ENCODE assay signal across 20 mouse cellular contexts in the genomic region with DNA sequence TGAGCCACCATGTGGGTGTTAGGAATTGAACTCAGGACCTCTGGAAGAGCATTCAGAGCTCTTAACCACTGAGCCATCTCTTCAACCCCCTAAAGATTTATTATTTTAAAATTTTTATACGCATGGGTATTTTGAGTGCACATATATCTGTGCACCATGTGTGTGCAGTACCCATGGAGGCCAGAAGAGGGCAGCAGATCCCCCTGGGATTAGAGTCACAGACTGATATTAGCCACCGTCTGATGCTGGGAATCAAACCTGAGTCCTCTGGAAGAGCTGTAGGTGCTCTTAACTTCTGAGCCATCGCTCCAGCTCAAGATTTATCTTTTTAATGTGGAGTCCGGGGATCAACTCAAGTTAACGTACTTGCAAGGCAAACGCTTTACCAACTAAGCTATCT. TPM values are rescaled to one million over a fixed set of nuclear protein-coding genes. Genes with fewer than 3 reads are reported as not detected.
DNase-seq lines count a peak whose midpoint lies in the region; ATAC-seq and TF ChIP-seq lines count a peak whose summit lies in the region.
"Had no signal": no experiment of that assay in that cellular context is flagged by ENCODE, and none has a peak within 500 bp of the region (broad histone marks: within the 10 kb centered on the region; RNA-seq: fewer than 3 reads in every experiment).

No protein-coding gene starts in this region.

- TF ChIP-seq POLR2A in thymus, adult 2 months (IDR thresholded peaks at IDR 0.05; ENCODE audit: control insufficient read depth, extremely low read depth, insufficient read depth, low read length, poor library complexity) = no peak

- H3K4me3 ChIP-seq in layer of hippocampus, adult 2 months = no peak overlapping the region
- H3K4me3 ChIP-seq in thymus, adult 2 months (ENCODE audit: control insufficient read depth, insufficient read depth, low read length) = no peak overlapping the region
- no peak overlapping the region for H3K4me3 ChIP-seq in hindbrain, embryonic 10.5 days
- H3K4me3 ChIP-seq: embryonic facial prominence, embryonic 13.5 days; heart, embryonic 12.5 days; hindbrain, embryonic 15.5 days; limb, embryonic 13.5 days had no signal

- H3K4me1 ChIP-seq in thymus, adult 2 months (replicated peaks; ENCODE audit: control insufficient read depth, insufficient read depth, low read length) = peaks cover 3% of the 10 kb centered on the region; the same call in 1 of the 2 replicates
- peaks cover 12% of the 10 kb centered on the region for H3K4me1 ChIP-seq in hindbrain, embryonic 10.5 days (replicated peaks)

- no peak overlapping the region for H3K27ac ChIP-seq in layer of hippocampus, adult 2 months
- H3K27ac ChIP-seq in thymus, adult 2 months (ENCODE audit: control insufficient read depth, insufficient read depth, low read length) = no peak overlapping the region
- H3K27ac ChIP-seq in hindbrain, embryonic 10.5 days = no peak overlapping the region
- H3K27ac ChIP-seq: embryonic facial prominence, embryonic 13.5 days; hindbrain, embryonic 15.5 days; limb, embryonic 13.5 days; macrophage had no signal

- POLR2A ChIA-PET in Patski (lab: Charles Lee) = interaction anchor here (1.2 kb wide), 1 partner anchor 119 kb away, joined by 3 read pairs; no protein-coding TSS in a partner anchor

- 98% methylated on average over 6 of the region's 6 CpGs for WGBS in thymus, adult 2 months
- WGBS in hindbrain, embryonic 10.5 days = 94% methylated on average over 6 of the region's 6 CpGs

- ATAC-seq in Patski = no peak
- ATAC-seq in monocyte, adult 5-6 weeks (replicated peaks; ENCODE audit: insufficient number of reproducible peaks, low FRiP score, low TSS enrichment, poor library complexity, severe bottlenecking) = no peak

- H3K9me3 ChIP-seq in hindbrain, embryonic 10.5 days = peaks cover 9% of the 10 kb centered on the region
- H3K9me3 ChIP-seq: hindbrain, embryonic 15.5 days had no signal

- DNase-seq in layer of hippocampus, adult 2 months (ENCODE audit: low spot score in 2 of 2) = no peak
- no peak for DNase-seq in layer of hippocampus, adult 9-11 months
- peak; percentile 37 for DNase-seq in thymus, adult 2 months
- no peak for DNase-seq in thymus, adult 18-20 months
- DNase-seq in Patski (ENCODE audit: low read depth, low spot score) = no peak
- peak; percentile 42 to 45 for DNase-seq in thymus, postnatal 36 days
- no peak for DNase-seq in hindbrain, embryonic 10.5 days (ENCODE audit: low spot score)
- DNase-seq: cerebellum, postnatal 36 days; gastrocnemius, postnatal 14 days; kidney, postnatal 10 days had no signal

- in situ Hi-C loops in Patski (cut with MboI; ENCODE audit: low pct_unique_long_range_greater_than_20kb) = no loop called here

- H3K36me3 ChIP-seq in thymus, adult 2 months (ENCODE audit: control insufficient read depth, insufficient read depth, low read length) = no peaks in the 10 kb centered on the region
- H3K36me3 ChIP-seq in hindbrain, embryonic 10.5 days = no peaks in the 10 kb centered on the region
- H3K36me3 ChIP-seq: G1E; heart, embryonic 12.5 days; hindbrain, embryonic 15.5 days had no signal

- CTCF ChIA-PET in Patski (lab: Charles Lee) = interaction anchor here (0.8 to 1.6 kb wide), 4 partner anchors 9 to 119 kb away, joined by 3 to 6 read pairs (median 3); no protein-coding TSS in a partner anchor

- TF ChIP-seq CTCF in layer of hippocampus, adult 2 months (conservative IDR thresholded peaks at IDR 0.05) = peak; percentile 70
- no peak for TF ChIP-seq CTCF in thymus, adult 2 months (IDR thresholded peaks at IDR 0.05; ENCODE audit: borderline replicate concordance, control insufficient read depth, extremely low read depth, insufficient read depth, low read length, poor library complexity)
- TF ChIP-seq CTCF in Patski (IDR thresholded peaks at IDR 0.05) = peak; percentile 61

- no peaks in the 10 kb centered on the region for H3K27me3 ChIP-seq in thymus, adult 2 months (ENCODE audit: control insufficient read depth, insufficient read depth, low read length)
- no peaks in the 10 kb centered on the region for H3K27me3 ChIP-seq in Patski
- H3K27me3 ChIP-seq in hindbrain, embryonic 10.5 days (ENCODE audit: insufficient read depth, poor library complexity, severe bottlenecking) = peaks cover 23% of the 10 kb centered on the region

RNA-seq across cellular contexts. Expression of a gene that starts 43.9 kb away (rescaled TPM):
- total RNA-seq in layer of hippocampus, adult 2 months (2021) = 10 to 100 TPM in 1 of 2 experiments, 1 to 10 TPM in 1; 8.5 to 10.6 TPM
- 975 and 1,293 TPM in 2 replicates for polyA plus RNA-seq in thymus, adult 2 months (2012; rRNA removed)
- polyA plus RNA-seq in Patski (2021) = not detected
- total RNA-seq in monocyte, adult 5-6 weeks (2017) = not detected in 3 replicates
- 0.16 and 0.25 TPM in 2 replicates for polyA plus RNA-seq in hindbrain, embryonic 10.5 days (2016; fragmentation: Nextera tagmentation; extraction: Ambion mirVana)
- total RNA-seq: adrenal gland, adult 18-20 months; G1E; gastrocnemius, postnatal 14 days; neutrophil, adult 5-6 weeks had no signal
- polyA plus RNA-seq: embryonic facial prominence, embryonic 13.5 days; forebrain, embryonic 11.5 days; G1E; heart, embryonic 12.5 days; limb, embryonic 13.5 days; macrophage had no signal

RNA-seq across cellular contexts. Expression of a gene that starts 57.6 kb away (rescaled TPM):
- 1 to 10 TPM in 1 of 2 experiments, under 1 TPM in 1; 0.92 to 1.5 TPM for total RNA-seq in layer of hippocampus, adult 2 months (2021)
- 2.7 and 3.3 TPM in 2 replicates for polyA plus RNA-seq in thymus, adult 2 months (2012; rRNA removed)
- polyA plus RNA-seq in Patski (2021) = 13.2 TPM
- 25.6 to 108 TPM (median 30.9 TPM) in 3 replicates for total RNA-seq in monocyte, adult 5-6 weeks (2017)
- polyA plus RNA-seq in hindbrain, embryonic 10.5 days (2016; fragmentation: Nextera tagmentation; extraction: Ambion mirVana) = 0.26 and 0.43 TPM in 2 replicates
- total RNA-seq: G1E had no signal
- polyA plus RNA-seq: G1E had no signal

Comparison
In these comparisons a context has a peak if more than half of its experiments do, and no peak if none do; other contexts are left out.
1. DNase-seq: peak in thymus, adult 2 months (single experiment) and thymus, postnatal 36 days (2 of 2); none in layer of hippocampus, adult 2 months (0 of 2), layer of hippocampus, adult 9-11 months (single experiment), thymus, adult 18-20 months (0 of 2), Patski (single experiment) and hindbrain, embryonic 10.5 days (single experiment).
2. RNA of a gene that starts 43.9 kb away (polyA plus RNA-seq): 975 to 1,293 TPM in thymus, adult 2 months; 0.16 to 0.25 TPM in hindbrain, embryonic 10.5 days and not detected in Patski (single experiment); every median in the first group is over 100 times any median in the second.